Mouse (Mus musculus) hindbrain, embryonic 15.5 days (tissue): ENCODE measurements around the gene Rps25. TPM values are rescaled to one million over a fixed set of nuclear protein-coding genes. Genes with fewer than 3 reads are reported as not detected.
"Not testable (repeated sequence)": the region's sequence is repeated elsewhere in the genome, so short reads cannot be mapped to it uniquely, and the experiment has no call there.

Source experiments
- ATAC-seq: fragments of 200-750 bp; cut with Nextera tagmentation; 2 replicates; pipeline ENCODE4 v1.8.0; 2017; ENCODE audit warnings: low read depth, moderate number of reproducible peaks, moderate TSS enrichment; ENCODE audit not compliant: low FRiP score
- H3K27ac ChIP-seq: fragments of 300-500 bp; sonication (generic); replicated peaks from 2 replicates; pipeline ENCODE4 v1.5.1; 2015; ENCODE audit warnings: mild to moderate bottlenecking, inconsistent platforms
- H3K27me3 ChIP-seq: fragments of 300-500 bp; sonication (generic); 2 replicates; pipeline ENCODE4 v1.6.1; 2015; ENCODE audit warnings: control low read depth, inconsistent platforms
- H3K36me3 ChIP-seq: fragments of 300-500 bp; sonication (generic); 2 replicates; pipeline ENCODE4 v1.6.1; 2015; ENCODE audit warnings: control low read depth, inconsistent platforms
- H3K4me1 ChIP-seq: fragments of 300-500 bp; sonication (generic); replicated peaks from 2 replicates; pipeline ENCODE4 v1.6.1; 2015; ENCODE audit warnings: control low read depth, inconsistent platforms
- H3K4me2 ChIP-seq: fragments of 300-500 bp; sonication (generic); 2 replicates; pipeline ENCODE4 v1.6.1; 2015; ENCODE audit warnings: moderate library complexity, mild to moderate bottlenecking, inconsistent platforms
- H3K4me3 ChIP-seq: fragments of 300-500 bp; sonication (generic); 2 replicates; pipeline ENCODE4 v1.5.1; 2015; ENCODE audit warnings: mild to moderate bottlenecking, inconsistent platforms
- H3K9ac ChIP-seq: fragments of 300-500 bp; sonication (generic); 2 replicates; pipeline ENCODE4 v1.6.1; 2015; ENCODE audit warnings: inconsistent platforms
- H3K9me3 ChIP-seq: fragments of 300-500 bp; sonication (generic); 2 replicates; pipeline ENCODE4 v1.6.1; 2016; ENCODE audit warnings: control low read depth, inconsistent platforms
- WGBS: fragments of 180-500 bp; shearing (Covaris S2); methylation state at CpG from one replicate; pipeline ENCODE4 v1.1.7; 2015; 5-methylcytosine and 5-hydroxymethylcytosine counted together
- polyA plus RNA-seq: library from polyadenylated mRNA; unstranded; fragments of >200 nt; fragmentation: Nextera tagmentation; extraction: Ambion mirVana; gene quantifications from 2 replicates; pipeline ENCODE4 v1.2.1, GENCODE M21; 2015

Rps25 gene
- 1,001 and 1,147 TPM in 2 replicates for polyA plus RNA-seq

DNA sequence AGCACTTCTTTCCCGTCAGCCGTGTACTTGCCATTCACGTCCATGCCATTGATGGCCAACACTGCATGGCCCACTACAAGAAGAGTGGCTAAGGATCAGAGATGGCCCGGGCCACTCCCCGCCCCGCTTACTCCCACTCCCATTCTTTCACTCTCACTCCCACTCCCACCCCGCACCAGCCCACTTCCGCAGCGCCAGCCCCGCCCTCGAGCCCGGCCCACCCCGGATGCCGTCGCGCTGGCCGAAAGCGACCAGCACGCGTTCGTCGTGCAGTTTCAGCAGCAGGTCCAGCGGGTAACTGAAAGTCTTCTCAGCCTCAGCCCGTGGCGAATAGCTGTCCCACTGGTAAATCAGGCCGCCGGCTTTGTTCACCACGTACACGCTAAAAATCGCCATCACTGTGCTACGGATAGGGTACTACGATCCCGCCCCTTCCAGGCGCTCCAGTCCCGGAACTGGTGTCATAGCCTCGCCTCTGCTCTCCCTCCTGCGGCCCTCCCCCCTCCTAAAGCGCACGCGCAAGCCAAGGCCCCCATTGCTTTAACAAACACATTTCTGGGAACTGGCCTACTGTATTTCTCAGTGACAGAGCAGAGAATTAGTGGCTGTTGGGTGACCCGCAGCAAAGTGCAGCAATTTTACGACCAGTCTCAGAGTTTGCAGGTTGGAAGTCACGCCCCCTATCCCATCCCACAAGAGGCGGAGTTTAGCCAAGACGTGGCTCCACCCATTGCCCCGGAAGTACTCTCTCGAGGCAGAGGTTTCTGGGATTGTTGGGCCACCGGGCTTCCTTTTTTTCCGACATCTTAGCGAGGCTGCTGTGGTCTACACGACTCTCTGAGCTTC, at the start of gene Rps25, which contains the start of gene Trappc4:
Gene Rps25, plus strand, starts transcription at position 234 of the 846 bp plus-strand sequence.
Gene Trappc4, minus strand, starts transcription at position 695 of the 846 bp plus-strand sequence.
- peak within 1 kb of the TSS; percentile 58 for H3K9ac ChIP-seq
- peak within 1 kb of the TSS; percentile 78 for H3K4me2 ChIP-seq
- ATAC-seq: peak; percentile 97
- H3K9me3 ChIP-seq: no peaks in the 10 kb centered on the region
- under 1% methylated on average over 51 of the region's 51 CpGs for WGBS
- H3K27ac ChIP-seq: peak within 1 kb of the TSS; percentile 96
- peaks cover 34% of the 10 kb centered on the region for H3K4me1 ChIP-seq
- H3K36me3 ChIP-seq: peaks cover 67% of the 10 kb centered on the region
- no peaks in the 10 kb centered on the region for H3K27me3 ChIP-seq
- peak within 1 kb of the TSS; percentile 90 for H3K4me3 ChIP-seq

DNA sequence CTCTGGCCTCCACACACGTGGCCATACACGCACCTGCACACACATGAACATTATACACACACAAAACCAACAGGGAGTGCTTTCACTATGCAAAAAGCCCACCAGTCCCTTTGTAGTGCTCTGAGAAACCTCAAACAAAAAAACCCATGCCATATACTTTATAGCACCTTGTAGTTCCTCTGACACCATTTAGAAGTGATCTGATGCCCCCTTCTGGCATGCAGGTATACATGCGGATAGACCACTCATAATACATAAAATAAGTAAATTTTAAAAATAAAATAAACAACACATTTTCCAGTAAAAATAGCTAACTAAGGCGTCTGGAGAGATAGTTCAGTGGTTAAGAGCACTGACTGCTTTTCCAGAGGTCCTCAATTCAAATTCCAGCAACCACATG, 49.7 kb upstream of the Rps25 start:
- H3K36me3 ChIP-seq: peaks cover 72% of the 10 kb centered on the region
- WGBS: 86% methylated on average over 4 of the region's 4 CpGs

GRCm38 (mm10) chr9:44361190-44361917, 45.6 kb upstream of the Rps25 start, which contains the start of gene Vps11:
Gene Vps11 (minus strand): TSS chr9:44361670.
- peaks cover 9% of the 10 kb centered on the region for H3K4me1 ChIP-seq
- under 1% methylated on average over 44 of the region's 44 CpGs for WGBS
- H3K4me2 ChIP-seq: peak within 1 kb of the TSS; percentile 75
- H3K9me3 ChIP-seq: no peaks in the 10 kb centered on the region
- H3K4me3 ChIP-seq: peak within 1 kb of the TSS; percentile 99
- H3K27ac ChIP-seq: peak within 1 kb of the TSS; percentile 86
- H3K36me3 ChIP-seq: peaks cover 30% of the 10 kb centered on the region
- peak within 1 kb of the TSS; percentile 95 for H3K9ac ChIP-seq
- ATAC-seq: peak; percentile 95
- H3K27me3 ChIP-seq: no peaks in the 10 kb centered on the region

More for the DNA sequence above, 49.7 kb upstream of the Rps25 start:
- Histone ChIP-seq H3K27me3 (no peaks in the 10 kb centered on the region), H3K4me2 (no peak overlapping the region), H3K4me3 (no peak overlapping the region), H3K4me1 (peaks cover 9% of the 10 kb centered on the region), H3K9me3 (no peaks in the 10 kb centered on the region), H3K9ac (no peak overlapping the region), H3K27ac (no peak overlapping the region)
- ATAC-seq: no peak

- peak overlapping the region; percentile 99 for H3K4me3 ChIP-seq
- H3K27ac ChIP-seq: peak overlapping the region; percentile 86
- H3K9me3 ChIP-seq, H3K27me3 ChIP-seq, H3K4me1 ChIP-seq: not testable (repeated sequence)
- peak; percentile 31; the same call in 1 of the 2 replicates for ATAC-seq
- H3K4me2 ChIP-seq: peak overlapping the region; percentile 75
- H3K9ac ChIP-seq: peak overlapping the region; percentile 95
- peaks cover 26% of the 10 kb centered on the region for H3K36me3 ChIP-seq
- WGBS: 43% methylated on average over 4 of the region's 4 CpGs
Observed at GRCm38 (mm10) chr9:44361931-44362330, 45.0 kb upstream of the Rps25 start.

DNA sequence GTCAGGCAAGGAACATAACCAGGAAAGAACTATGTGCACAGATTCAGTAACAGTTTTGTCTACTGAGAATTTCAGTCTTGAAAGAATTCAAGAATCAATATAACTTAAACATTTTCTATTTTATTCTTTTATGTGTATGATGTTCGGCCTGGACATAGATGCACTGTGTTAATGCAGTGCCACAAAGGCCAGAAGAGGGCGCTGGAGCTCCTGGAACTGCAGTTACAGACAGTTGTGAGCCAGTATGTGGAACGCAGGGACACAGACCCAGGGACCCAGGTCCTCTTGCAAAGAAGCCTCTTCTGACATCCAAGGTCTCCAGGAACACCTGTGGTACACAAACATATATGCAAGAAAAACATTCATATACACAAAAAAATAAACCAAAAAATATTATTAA, 42.5 kb upstream of the Rps25 start:
- Histone ChIP-seq H3K4me3 (no peak overlapping the region), H3K4me2 (no peak overlapping the region), H3K36me3 (peaks cover 5% of the 10 kb centered on the region), H3K27ac (no peak overlapping the region), H3K4me1 (peaks cover 9% of the 10 kb centered on the region), H3K27me3 (no peaks in the 10 kb centered on the region), H3K9me3 (no peaks in the 10 kb centered on the region), H3K9ac (no peak overlapping the region)
- WGBS: 66% methylated on average over 3 of the region's 3 CpGs
- ATAC-seq: no peak

DNA sequence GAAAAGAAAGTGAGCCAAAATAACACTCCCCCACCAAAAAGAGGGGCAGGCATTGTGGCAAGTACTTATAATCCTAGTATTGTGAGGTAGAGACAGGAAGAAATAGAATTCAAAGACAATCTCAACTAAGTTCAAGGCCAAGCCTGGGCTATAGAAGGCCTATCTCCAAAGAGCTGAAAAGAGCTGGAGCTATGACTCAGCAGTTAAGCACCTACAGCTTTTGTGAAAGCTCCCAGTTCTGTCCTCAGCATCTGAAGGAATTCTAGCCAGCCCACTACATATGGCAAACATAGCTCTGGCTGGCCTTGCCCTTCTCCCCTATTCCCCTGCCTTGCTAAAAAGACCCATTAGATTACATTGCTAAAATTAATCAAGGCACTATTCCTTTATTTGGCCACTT, 33.6 kb upstream of the Rps25 start:
- H3K4me2 ChIP-seq: no peak overlapping the region
- H3K27ac ChIP-seq: no peak overlapping the region
- H3K4me1 ChIP-seq: peaks cover 7% of the 10 kb centered on the region
- no peaks in the 10 kb centered on the region for H3K9me3 ChIP-seq
- no peak overlapping the region for H3K9ac ChIP-seq
- ATAC-seq: no peak
- H3K4me3 ChIP-seq: no peak overlapping the region
- no peaks in the 10 kb centered on the region for H3K36me3 ChIP-seq
- no peaks in the 10 kb centered on the region for H3K27me3 ChIP-seq

- Histone ChIP-seq H3K27me3 (no peaks in the 10 kb centered on the region), H3K9me3 (no peaks in the 10 kb centered on the region), H3K4me1 (peaks cover 22% of the 10 kb centered on the region), H3K4me3 (no peak overlapping the region), H3K9ac (no peak overlapping the region), H3K27ac (no peak overlapping the region), H3K36me3 (0 out of 2 replicates have a peak, but pooled peaks cover 4% of the 10 kb centered on the region), H3K4me2 (no peak overlapping the region)
- 87% methylated on average over 6 of the region's 6 CpGs for WGBS
- no peak for ATAC-seq
Observed at GRCm38 (mm10) chr9:44376141-44376540, 30.8 kb upstream of the Rps25 start.

DNA sequence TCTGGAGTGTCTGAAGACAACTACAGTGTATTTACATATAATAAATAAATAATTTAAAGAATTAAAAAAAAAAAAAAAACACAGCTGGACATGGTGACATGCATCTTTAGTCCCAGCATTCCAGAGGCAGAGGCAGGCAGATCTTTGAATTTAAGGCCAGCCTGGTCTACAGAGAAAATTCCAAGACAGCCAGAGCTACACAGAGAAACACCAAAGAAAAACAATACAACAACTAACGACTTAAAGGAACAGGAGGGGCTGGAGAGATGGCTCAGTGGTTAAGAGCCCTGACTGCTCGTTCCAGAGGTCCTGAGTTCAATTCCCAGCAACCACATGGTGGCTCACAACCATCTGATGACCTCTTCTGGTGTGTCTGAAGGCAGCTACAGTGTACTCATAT, 29.6 kb upstream of the Rps25 start:
- not testable (repeated sequence) for H3K9ac ChIP-seq, H3K9me3 ChIP-seq, ATAC-seq, H3K27me3 ChIP-seq, H3K4me2 ChIP-seq, H3K27ac ChIP-seq, H3K4me3 ChIP-seq
- Histone ChIP-seq H3K36me3 (peaks cover 15% of the 10 kb centered on the region), H3K4me1 (peaks cover 22% of the 10 kb centered on the region)
- 76% methylated on average over 2 of the region's 2 CpGs for WGBS

DNA sequence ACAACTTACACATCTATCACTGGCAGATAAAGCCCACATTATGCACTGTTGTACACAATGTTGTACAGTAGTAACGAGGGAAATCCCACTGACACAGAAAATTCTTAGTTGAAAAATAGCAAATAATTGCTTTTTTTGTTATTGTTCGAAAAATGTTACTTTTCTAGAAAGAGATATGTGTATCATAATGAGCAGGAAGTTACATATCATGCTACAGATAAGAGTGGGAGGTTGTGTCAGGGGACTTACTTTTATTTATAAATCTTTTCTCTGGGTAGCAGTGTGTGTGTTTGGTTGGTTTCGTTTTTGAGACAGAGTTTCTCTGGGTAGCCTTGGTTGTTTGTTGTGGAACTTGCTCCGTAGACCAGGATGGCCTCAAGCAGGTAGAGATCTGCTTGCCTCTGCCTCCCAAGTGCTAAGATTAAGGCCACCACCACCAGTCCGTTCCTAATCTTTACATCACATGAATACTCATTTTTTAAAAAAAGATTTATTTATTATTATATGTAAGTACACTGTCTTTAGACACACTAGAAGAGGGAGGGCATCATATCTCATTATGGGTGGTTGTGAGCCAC, 28.7 kb upstream of the Rps25 start:
- WGBS: 90% methylated on average over 5 of the region's 5 CpGs

DNA sequence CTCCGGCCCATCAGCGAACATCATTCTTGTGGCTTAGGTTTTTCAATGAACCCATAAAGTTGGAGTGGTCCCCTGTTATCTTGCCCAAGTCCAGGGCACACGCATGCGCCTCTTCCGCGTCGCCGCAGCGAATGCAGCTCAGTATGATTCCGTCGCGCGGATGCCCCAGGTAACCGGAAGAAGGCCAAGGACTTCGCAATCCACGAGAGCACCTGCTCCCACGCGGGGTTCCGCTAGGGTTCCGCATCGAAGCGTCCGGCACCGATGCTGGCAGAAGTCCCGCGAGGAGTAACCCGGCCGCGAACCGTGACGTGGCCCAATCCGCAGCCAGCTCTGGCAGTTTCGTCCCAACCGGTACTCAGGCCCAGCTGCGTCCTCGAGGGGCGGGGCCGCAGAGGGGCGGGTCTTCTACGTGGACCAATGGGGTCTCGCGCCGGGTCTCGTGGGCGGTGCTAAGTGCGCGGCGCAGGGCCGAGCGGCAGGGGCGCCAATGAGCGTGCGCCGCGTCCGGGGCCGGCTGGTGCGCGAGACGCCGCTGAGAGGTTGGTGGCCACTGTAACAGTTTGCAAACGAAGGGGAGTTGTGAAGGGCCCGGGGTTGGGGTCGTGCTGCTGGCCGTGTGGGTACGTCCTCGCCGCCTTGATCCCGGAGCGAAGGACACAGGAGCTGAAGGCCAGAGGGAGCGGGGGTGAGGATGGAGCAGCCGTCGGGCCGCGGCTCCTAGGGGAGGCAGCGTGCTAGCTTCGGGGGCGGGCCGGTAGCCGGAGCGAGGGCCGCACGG, 27.7 kb upstream of the Rps25 start, which contains the start of gene Hyou1:
Gene Hyou1, plus strand, starts transcription at position 437 of the 781 bp plus-strand sequence.
- ATAC-seq: peak; percentile 98
- H3K9me3 ChIP-seq: no peaks in the 10 kb centered on the region
- under 1% methylated on average over 80 of the region's 83 CpGs for WGBS

More for the DNA sequence above, 28.7 kb upstream of the Rps25 start:
- peak overlapping the region; percentile 77 for H3K4me3 ChIP-seq
- H3K27ac ChIP-seq: peak overlapping the region; percentile 89
- H3K4me1 ChIP-seq: peaks cover 22% of the 10 kb centered on the region
- H3K27me3 ChIP-seq: no peaks in the 10 kb centered on the region
- peaks cover 24% of the 10 kb centered on the region for H3K36me3 ChIP-seq
- no peak for ATAC-seq
- peak overlapping the region; percentile 62 for H3K4me2 ChIP-seq
- peak overlapping the region; percentile 62 for H3K9ac ChIP-seq
- H3K9me3 ChIP-seq: no peaks in the 10 kb centered on the region

DNA sequence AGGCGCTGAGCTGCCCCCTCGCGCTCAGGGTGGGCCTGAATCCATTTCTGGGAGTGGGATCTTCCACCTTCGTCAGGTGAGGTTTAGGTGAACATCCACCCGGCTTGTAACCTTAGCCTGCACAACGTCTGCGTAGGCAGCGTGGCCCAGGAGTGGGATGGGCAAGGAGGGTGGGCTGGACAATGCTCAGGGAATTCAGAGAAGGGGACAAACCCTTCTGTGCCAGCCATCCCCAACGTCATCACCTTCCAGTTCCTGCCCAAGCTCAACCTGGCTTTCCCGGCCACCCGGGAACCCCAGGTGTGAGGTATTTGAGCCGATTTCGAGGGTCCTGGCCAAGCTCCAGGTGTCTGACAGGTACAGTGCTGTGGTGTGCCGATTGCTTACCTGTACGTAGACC, 27.1 kb upstream of the Rps25 start:
- peak overlapping the region; percentile 83 for H3K9ac ChIP-seq
- H3K27me3 ChIP-seq: no peaks in the 10 kb centered on the region
- peak overlapping the region; percentile 89 for H3K27ac ChIP-seq
- peak overlapping the region; percentile 95 for H3K4me2 ChIP-seq
- H3K9me3 ChIP-seq: no peaks in the 10 kb centered on the region
- 0 out of 2 replicates have a peak, but pooled peaks have one; percentile 14 for ATAC-seq
- peaks cover 22% of the 10 kb centered on the region for H3K4me1 ChIP-seq
- 9% methylated on average over 15 of the region's 15 CpGs for WGBS
- peaks cover 40% of the 10 kb centered on the region for H3K36me3 ChIP-seq
- peak overlapping the region; percentile 77 for H3K4me3 ChIP-seq

More for the DNA sequence above, 27.7 kb upstream of the Rps25 start, which contains the start of gene Hyou1:
- H3K4me1 ChIP-seq: peaks cover 22% of the 10 kb centered on the region
- H3K4me2 ChIP-seq: peak within 1 kb of the TSS; percentile 95
- H3K4me3 ChIP-seq: peak within 1 kb of the TSS; percentile 77
- peak within 1 kb of the TSS; percentile 83 for H3K9ac ChIP-seq
- H3K27ac ChIP-seq: peak within 1 kb of the TSS; percentile 89
- H3K27me3 ChIP-seq: no peaks in the 10 kb centered on the region
- H3K36me3 ChIP-seq: peaks cover 34% of the 10 kb centered on the region
